Mouse (Mus musculus) hindbrain, embryonic 15.5 days (tissue): Measurements from ENCODE around the gene 4930555G01Rik. TPM values are rescaled to one million over a fixed set of nuclear protein-coding genes. Genes with fewer than 3 reads are reported as not detected.
"Not testable (repeated sequence)": the region's sequence is repeated elsewhere in the genome, so short reads cannot be mapped to it uniquely, and the experiment has no call there.

Experiments
- ATAC-seq: fragments of 200-750 bp; cut with Nextera tagmentation; 2 replicates; pipeline ENCODE4 v1.8.0; 2017; ENCODE audit warnings: low read depth, moderate number of reproducible peaks, moderate TSS enrichment; ENCODE audit not compliant: low FRiP score
- H3K27ac ChIP-seq: fragments of 300-500 bp; sonication (generic); replicated peaks from 2 replicates; pipeline ENCODE4 v1.5.1; 2015; ENCODE audit warnings: mild to moderate bottlenecking, inconsistent platforms
- H3K27me3 ChIP-seq: fragments of 300-500 bp; sonication (generic); 2 replicates; pipeline ENCODE4 v1.6.1; 2015; ENCODE audit warnings: control low read depth, inconsistent platforms
- H3K36me3 ChIP-seq: fragments of 300-500 bp; sonication (generic); 2 replicates; pipeline ENCODE4 v1.6.1; 2015; ENCODE audit warnings: control low read depth, inconsistent platforms
- H3K4me1 ChIP-seq: fragments of 300-500 bp; sonication (generic); replicated peaks from 2 replicates; pipeline ENCODE4 v1.6.1; 2015; ENCODE audit warnings: control low read depth, inconsistent platforms
- H3K4me2 ChIP-seq: fragments of 300-500 bp; sonication (generic); 2 replicates; pipeline ENCODE4 v1.6.1; 2015; ENCODE audit warnings: moderate library complexity, mild to moderate bottlenecking, inconsistent platforms
- H3K4me3 ChIP-seq: fragments of 300-500 bp; sonication (generic); 2 replicates; pipeline ENCODE4 v1.5.1; 2015; ENCODE audit warnings: mild to moderate bottlenecking, inconsistent platforms
- H3K9ac ChIP-seq: fragments of 300-500 bp; sonication (generic); 2 replicates; pipeline ENCODE4 v1.6.1; 2015; ENCODE audit warnings: inconsistent platforms
- H3K9me3 ChIP-seq: fragments of 300-500 bp; sonication (generic); 2 replicates; pipeline ENCODE4 v1.6.1; 2016; ENCODE audit warnings: control low read depth, inconsistent platforms
- WGBS: fragments of 180-500 bp; shearing (Covaris S2); methylation state at CpG from one replicate; pipeline ENCODE4 v1.1.7; 2015; 5-methylcytosine and 5-hydroxymethylcytosine counted together
- polyA plus RNA-seq: library from polyadenylated mRNA; unstranded; fragments of >200 nt; fragmentation: Nextera tagmentation; extraction: Ambion mirVana; gene quantifications from 2 replicates; pipeline ENCODE4 v1.2.1, GENCODE M21; 2015

The 4930555G01Rik gene
- polyA plus RNA-seq, result not detected in 2 replicates

DNA sequence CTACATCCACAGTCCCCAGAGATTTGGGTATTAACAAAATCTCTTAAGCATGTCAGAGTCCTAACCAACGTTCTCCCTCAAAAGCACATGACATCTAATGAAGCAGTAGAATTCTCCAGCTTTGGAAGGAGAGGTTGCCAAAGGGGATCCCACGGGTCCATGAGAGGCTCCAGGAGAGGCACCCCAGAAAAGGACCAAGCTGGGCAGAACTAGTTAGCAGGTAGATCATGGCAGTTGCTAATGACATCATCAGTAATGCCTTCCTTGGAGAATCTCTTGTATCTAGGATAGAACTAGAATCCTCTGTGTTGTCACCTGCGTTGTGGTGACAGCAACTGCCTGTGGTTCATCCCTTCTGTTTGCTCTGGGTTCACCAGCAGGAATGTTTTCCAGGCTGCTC is at the start of gene 4930555G01Rik:
TSS of gene 4930555G01Rik (plus strand) at position 301 of the 400 bp plus-strand sequence.
- H3K36me3 ChIP-seq, H3K27me3 ChIP-seq, H3K27ac ChIP-seq, H3K9me3 ChIP-seq, H3K4me2 ChIP-seq, H3K4me3 ChIP-seq, H3K9ac ChIP-seq, H3K4me1 ChIP-seq, ATAC-seq: not testable (repeated sequence)
- no CpG with 5 or more reads among the region's 3 CpGs for WGBS

DNA sequence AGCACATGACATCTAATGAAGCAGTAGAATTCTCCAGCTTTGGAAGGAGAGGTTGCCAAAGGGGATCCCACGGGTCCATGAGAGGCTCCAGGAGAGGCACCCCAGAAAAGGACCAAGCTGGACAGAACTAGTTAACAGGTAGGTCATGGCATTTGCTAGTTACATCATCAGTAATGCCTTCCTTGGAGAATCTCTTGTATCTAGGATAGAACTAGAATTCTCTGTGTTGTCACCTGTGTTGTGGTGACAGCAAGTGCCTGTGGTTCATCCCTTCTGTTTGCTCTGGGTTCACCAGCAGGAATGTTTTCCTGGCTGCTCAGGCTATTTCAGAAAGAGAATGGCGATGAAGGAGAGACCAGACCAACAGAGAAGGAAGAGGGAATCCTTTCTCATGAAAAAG is 34.8 kb upstream of the 4930555G01Rik start, which contains the start of gene Gm3298:
TSS of gene Gm3298 (plus strand) at position 301 of the 400 bp plus-strand sequence.
- not testable (repeated sequence) for H3K9ac ChIP-seq, H3K4me3 ChIP-seq, H3K27ac ChIP-seq, H3K36me3 ChIP-seq, ATAC-seq, H3K4me1 ChIP-seq, H3K4me2 ChIP-seq, H3K9me3 ChIP-seq, H3K27me3 ChIP-seq
- WGBS, result 75% methylated on average over 1 of the region's 2 CpGs

DNA sequence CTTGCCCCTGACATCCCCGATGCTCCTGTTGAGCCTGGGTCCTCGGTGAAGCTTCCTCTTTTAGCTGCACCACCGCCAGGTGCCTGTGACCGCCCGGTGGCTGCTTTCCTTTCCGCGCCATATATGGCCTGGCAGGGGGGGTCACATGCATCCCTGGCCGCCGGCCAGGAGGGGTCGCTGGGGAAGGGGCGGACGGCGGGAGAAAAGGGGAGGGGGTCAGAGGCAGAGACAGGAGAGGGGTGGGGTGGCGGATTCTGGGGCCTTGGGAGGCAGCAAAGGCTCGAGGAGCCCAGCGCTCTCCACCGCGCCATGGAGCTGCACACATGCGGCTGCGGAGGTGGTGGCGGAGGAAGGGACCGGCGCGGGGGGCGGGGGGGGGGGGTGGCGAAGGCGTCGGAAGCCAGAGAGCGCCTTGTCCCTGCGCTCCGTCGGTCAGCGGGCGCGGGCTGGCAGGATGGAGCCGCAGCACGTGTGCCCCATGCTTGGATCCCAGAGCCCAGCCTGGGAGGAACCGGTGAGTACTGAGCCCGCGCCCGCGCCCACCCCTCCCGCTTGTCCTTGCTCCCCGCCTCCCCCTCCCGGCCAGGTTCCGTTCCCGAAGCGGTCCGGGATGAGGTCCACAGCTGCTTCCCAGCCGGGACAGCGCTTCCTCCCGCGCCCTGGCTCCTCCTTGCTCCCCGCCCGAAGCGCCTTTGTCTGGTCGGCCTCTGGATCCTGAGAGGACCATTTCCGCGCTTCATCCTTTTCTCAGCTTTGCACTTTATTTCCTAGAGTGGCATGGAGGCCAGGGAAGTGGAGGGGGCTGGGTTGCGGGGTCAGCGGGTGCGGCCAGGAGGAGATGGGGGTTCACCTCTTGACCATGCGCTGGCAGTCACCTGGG is 20.4 kb downstream of the 4930555G01Rik start, which contains the start of gene Gm8281:
TSS of gene Gm8281 (plus strand) at position 430 of the 880 bp plus-strand sequence.
- H3K4me1 ChIP-seq, H3K36me3 ChIP-seq, H3K27me3 ChIP-seq, H3K9me3 ChIP-seq, ATAC-seq: not testable (repeated sequence)
- Histone ChIP-seq H3K9ac (peak within 1 kb of the TSS; percentile 53), H3K4me3 (peak within 1 kb of the TSS; percentile 48), H3K4me2 (peak within 1 kb of the TSS; percentile 57), H3K27ac (peak within 1 kb of the TSS; percentile 72)
- 6% methylated on average over 24 of the region's 63 CpGs for whole genome bisulfite sequencing

Other genes starting within 250 kb of the 4930555G01Rik start
- gene Gm3269, start 212.5 kb upstream of the 4930555G01Rik start, polyA plus RNA-seq, result not detected in 2 replicates
- gene Gm3264, start 195.1 kb upstream of the 4930555G01Rik start, polyA plus RNA-seq, result 3.0 and 3.4 TPM in 2 replicates
- not detected in 2 replicates for gene Gm3278, start 158.2 kb upstream of the 4930555G01Rik start, polyA plus RNA-seq
- 0.09 TPM in 1 of 2 replicates, not detected in the other for gene Gm8297, start 66.7 kb upstream of the 4930555G01Rik start, polyA plus RNA-seq
- gene Gm3298, start 34.7 kb upstream of the 4930555G01Rik start, polyA plus RNA-seq, result not detected in 2 replicates
- 10.9 and 13.3 TPM in 2 replicates for gene Gm8281, start 20.4 kb downstream of the 4930555G01Rik start, polyA plus RNA-seq
- gene Gm8279, start 80.9 kb downstream of the 4930555G01Rik start, polyA plus RNA-seq, result not detected in 2 replicates
- not detected in 2 replicates for gene Gm3317, start 113.9 kb downstream of the 4930555G01Rik start, polyA plus RNA-seq
- not detected in 2 replicates for gene Gm8271, start 135.2 kb downstream of the 4930555G01Rik start, polyA plus RNA-seq
- gene Gm3526, start 210.0 kb downstream of the 4930555G01Rik start, polyA plus RNA-seq, result 0.14 TPM in 1 of 2 replicates, not detected in the other